Mouse (Mus musculus) lung, postnatal 25 days (tissue): ENCODE measurements around the gene Slain2.
"Not testable (repeated sequence)": the region's sequence is repeated elsewhere in the genome, so short reads cannot be mapped to it uniquely, and the experiment has no call there.

Experiments used
- DNase-seq: peaks from one replicate; pipeline ENCODE4 v3.0.0; 2022; ENCODE audit warnings: low spot score

The Slain2 gene

DNA sequence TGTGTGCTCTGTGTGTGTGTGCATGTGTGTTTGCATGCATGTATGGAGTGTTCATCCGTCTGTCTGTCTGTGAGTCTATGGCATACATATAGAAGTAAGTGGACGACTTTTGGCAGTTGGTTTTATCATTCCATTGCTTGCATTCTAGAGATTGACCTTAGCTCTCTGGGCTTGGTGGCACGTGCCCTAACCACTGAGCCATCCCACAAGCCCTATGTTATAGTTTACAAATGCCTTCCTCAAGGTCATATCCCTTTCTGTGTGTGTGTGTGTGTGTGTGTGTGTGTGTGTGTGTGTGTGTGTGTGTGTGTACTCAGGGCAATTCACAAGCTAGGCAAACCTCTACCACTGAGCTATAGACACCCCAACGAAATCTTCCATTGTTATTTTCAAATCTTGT lies 12.2 kb upstream of the Slain2 start:
- no peak for DNase-seq

DNA sequence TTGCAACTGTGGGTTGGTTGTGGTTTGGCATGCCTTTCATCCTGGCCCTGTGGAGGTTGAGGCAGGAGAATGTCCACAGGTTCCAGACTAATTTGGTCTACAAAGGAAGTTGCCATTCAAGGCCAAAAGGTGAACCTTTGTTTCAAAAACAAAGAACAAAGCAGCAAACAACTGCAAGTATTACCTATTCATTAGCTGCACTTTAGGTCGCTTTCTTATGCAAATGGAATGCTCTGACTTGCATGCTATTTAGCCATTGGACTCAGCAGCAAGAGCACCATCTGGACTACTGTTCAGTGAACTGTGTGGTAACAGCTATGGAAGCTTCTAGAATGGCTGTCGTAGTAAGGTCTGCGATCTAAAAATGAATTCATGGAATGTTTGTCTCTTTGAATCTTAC lies 11.8 kb upstream of the Slain2 start:
- no peak for DNase-seq

DNA sequence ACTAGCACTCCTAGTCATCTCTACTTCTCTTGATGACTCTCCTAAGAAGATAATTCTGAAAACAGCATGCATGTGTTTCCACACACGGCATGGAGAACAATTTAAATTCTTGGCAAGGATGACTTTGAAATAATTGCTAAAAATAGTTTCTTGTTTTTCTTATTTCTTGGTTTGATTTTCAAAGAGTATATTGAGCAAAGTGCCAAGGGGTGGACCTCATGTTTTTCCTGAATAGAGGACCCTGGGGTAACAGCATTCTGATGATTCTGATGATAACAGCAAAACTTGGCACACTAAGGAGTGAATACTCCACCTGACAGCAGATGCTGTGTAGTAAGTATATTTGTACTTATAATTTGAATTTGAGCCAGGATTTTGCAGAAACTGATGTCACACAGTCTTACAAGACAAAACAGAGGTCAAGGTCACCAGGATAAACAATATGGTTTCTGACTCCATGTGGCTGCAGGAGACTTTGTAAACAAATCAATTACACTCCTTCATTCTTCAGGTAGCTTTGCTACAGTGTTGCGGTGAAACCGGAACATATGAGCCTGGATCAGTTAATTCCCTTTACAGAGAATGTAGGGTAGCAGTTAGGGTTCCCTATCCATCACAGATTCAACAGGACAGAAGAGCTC lies 11.1 kb upstream of the Slain2 start:
- DNase-seq: no peak

DNA sequence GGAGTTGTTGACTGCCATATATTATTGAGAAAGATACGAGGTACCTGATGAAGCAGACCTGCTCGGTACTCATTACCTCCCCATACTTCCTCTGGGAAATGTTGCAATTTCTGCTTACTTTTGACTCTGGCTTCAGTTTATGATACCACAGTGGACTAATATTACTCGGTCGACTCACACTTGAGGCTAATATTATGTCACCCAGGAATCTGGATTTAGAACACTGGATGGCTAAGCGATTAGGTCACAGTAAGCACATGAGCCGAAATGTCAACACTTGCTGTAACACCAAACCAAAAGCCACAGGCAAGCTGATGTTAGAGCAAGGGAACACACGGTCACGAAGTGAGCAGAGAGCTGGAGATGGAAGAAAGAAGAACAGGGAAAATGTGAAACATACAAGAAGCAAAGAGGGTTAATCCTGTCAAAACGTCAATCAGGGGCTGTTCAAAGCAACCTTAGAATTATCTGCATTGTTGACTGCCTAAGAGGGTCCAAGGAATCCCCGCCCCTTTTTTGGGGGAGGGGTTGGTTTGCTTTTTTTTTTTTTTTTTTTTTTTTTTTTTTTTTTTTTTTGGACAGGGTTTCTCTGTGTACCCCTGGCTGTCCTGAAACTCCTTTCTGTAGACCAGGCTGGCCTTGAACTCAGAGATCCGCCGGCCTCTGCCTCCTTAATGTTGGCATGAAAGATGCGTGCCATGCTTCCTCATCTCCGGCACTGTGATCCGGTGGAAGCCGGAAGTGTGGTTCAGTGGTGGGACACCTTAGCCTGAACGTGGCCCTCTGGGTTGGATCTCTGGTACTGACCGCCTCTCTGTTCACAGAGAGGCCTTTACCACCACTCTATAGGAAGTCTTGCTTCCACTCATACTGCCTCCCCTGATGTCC lies 9.0 kb upstream of the Slain2 start:
- peak; percentile 81 for DNase-seq

DNA sequence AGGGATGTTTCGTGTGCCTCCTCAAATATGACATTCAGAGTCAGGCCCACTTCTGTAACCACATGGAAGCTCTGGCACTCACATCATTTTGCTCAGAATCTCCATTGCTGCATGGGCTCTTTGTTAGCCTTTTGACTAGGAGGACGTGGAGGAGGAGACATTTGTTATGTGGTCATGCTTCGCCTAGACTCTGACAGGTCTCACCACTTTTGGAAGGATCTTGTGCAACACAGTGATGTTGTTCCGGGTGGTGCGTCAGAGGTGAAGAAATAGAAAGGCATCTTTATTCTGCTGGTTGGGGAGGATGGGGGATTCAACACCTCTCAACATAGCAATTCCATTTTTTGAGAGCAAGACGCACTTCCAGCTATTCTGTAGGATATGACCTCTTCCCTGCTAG lies 6.7 kb upstream of the Slain2 start:
- peak; percentile 31 for DNase-seq

DNA sequence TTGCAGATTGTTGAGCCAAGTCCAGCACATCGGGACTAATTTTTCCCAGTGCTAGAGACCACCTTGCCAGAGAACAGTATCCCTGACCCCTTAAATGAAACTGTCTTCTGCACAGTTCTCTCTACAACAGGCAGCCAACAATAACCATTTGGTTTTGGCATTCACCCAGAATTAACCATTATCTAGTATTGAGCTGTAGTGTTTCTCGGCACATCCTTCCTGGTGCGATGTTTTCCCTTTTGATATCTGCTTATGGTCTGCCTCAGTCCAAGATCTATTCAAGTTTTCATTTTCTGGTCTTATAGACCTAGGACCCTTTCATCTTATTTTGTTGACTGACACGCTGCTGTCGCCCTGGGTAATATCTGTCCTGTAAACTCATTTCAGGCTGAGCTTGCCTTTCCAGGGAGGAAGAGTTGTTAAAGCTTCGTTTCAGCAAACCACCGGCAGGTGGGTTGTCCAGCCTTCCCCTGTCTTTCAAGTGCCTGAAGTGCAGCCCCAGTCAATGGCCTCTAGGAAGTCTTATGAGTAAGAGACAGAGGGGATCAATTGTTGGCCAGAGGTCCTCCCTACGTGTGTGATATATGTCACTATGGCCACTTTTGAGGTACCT lies 5.7 kb upstream of the Slain2 start:
- no peak for DNase-seq

DNA sequence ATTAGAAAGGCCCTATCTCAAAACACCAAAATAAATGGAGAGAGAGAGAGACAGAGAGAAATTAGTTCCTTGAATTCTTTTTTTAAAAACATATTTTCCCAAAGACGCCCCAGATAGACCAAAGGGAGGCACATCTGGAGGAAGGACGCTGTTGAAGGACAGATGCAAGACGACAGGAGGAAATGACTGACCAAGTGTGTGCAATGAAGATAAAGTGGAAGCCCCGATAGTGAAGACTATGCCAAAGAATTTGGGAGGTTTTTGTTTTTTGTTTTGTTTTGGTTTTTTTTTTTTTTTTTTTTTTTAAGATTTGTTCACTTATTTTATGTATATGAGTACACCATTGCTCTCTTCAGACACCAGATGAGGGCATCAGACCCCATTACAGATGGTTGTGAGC lies 4.7 kb upstream of the Slain2 start:
- no peak for DNase-seq

DNA sequence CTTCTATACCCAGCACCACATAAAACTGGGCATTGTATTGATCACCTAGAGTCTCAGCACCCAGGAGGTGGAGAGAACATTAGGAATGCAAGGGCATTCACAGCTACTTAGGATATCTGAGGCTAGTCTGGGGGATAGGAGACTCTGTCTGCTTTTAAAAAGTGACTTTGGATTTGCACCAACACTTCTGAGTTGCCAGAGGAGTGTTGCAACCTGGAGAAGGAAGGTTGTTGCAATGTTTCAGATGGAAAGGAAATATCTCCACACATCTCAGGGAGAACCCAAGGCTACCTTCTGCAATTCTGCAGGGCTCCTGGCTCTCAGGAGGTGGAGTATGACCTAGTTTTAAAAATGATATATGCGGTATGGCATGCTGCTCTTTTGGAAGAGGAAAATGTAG lies 3.7 kb upstream of the Slain2 start:
- DNase-seq: peak; percentile 31

DNA sequence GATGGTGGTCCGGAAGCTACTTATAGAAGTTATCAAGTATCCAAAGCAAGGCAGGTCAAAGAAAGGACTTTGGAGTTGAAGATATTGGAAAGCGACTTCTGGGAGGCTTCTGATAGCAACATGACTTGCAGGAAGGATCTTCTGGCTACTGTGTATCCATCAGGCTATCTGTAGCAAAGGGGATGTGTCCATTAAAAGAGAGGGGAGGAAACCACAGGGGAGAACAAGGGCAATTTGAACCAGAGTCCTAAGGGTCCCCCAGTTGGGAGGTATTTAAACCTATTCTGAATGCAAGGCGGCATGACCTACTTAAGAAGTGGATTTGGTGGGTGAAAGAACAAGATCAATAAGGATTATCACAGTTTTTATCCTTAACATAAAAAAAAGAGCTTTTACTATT lies 2.8 kb upstream of the Slain2 start:
- no peak for DNase-seq

DNA sequence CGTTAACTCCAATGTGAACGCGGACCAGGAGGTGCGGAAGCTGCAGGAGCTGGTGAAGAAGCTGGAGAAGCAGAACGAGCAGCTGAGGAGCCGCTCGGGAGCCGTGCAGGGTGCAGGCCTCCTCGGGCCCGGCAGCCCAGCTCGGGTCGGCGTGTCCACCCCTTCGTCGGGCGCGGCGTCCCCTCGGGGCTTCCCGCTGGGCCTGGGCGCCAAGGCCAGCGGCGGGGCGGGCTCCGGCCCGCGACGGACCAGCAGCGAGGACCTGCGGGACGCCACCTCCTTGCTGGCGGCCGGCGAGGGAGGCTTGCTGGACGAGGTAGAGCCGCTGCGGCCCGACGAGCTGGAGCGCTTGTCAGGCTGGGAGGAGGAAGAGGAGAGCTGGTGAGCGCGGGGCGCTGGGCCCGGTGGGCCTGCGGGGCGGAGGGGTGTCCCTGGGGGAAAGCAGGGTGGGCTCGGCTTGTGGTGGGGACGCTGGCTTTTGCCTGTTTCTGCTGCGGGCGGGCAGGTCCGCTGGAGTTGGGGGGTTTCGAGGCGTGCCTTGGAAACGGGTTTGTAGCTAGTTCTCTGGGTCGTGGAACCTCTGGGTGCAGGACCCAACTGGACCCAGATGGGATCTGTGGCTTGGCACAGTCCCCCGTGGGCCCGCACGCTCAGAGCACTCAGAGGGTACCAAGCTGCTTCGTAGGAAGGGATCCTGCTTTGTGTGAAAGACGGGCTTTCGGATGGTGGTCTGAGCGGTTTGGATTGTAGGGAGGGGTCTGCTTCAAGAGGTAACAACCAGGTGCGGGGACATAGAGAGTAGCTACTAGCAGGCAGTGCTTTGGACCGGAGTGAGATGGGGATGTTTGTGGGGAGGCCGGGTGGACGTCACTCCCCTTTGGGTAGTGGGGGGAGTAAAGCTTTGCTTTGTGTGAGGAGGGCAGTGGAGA lies 793 bp downstream of the Slain2 start:
- DNase-seq: no peak

DNA sequence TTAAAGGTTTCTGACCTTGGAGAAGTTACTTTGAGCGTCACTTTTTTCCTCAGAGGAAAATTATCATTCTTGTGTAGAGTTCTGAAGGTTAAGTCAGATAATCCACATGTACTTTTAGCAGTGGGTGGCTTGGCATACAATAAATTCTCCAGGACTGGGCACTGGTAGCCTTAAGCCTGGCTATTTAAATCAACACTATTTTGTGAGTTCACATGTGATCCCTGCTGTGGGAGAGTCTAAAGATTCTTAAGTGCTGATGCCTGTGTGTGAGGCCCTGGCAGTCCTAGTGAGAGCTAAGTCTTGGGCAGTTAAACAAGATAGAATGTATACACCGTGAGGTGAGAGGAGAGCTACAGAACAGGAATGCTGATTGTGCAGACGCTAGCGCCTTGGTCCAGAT lies 1.9 kb downstream of the Slain2 start:
- no peak for DNase-seq

DNA sequence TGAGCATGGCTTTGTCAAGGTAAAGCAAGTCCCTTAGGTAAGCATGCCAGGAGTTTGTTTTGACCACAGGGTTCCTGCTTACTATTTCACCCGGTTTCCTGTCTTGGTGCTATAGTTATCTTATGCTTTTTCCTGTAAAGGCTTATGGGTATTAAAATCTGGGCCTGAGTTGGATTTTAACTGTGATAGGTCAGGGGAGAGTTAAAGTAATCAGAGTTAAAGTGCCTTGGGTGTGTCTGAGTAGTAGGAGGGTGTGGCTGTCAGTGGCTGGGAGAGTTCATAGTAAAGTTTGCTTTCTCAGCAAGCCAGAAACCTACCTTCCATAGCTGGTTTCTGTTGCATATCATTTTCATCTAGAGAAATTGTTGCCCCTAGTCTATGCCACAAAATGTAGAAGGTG lies 2.7 kb downstream of the Slain2 start:
- peak; percentile 38 for DNase-seq

DNA sequence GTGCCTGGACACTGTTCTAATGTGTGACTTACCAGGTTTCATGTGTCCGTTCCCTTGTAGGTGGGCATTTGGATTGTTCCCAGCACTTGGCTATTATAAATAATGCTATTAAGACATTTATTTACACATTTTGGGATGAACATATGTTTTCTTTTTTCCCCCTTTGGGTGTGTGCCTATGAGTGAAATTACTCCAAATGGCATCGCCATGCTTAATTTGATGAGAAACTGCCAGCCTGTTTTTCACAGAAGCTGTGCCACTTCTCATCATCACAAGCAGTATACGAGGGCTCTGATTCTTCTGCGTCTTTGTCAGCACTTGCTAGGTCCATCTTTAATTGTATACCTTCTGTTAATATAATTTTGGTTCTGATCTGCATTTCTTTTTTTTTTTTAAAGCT lies 6.3 kb downstream of the Slain2 start:
- no peak for DNase-seq

DNA sequence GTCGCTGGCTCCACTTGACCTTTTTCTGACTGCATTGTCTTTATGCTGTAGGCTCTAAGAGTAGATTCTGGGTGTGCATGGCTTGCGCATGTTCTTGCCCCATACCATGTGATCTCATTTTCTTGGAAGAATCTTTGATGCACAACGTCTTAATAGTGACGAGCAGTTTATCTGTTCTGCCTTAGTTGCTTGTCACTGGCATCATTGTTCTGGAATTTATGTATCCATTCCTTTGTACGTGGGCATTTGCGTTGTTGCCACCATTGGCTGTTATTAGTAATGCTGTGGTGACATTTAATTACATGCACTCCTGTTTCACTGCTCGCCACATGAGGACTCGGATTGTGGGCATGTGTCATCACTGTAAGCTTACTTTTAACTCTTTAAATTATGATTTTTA lies 7.1 kb downstream of the Slain2 start:
- DNase-seq: no peak

DNA sequence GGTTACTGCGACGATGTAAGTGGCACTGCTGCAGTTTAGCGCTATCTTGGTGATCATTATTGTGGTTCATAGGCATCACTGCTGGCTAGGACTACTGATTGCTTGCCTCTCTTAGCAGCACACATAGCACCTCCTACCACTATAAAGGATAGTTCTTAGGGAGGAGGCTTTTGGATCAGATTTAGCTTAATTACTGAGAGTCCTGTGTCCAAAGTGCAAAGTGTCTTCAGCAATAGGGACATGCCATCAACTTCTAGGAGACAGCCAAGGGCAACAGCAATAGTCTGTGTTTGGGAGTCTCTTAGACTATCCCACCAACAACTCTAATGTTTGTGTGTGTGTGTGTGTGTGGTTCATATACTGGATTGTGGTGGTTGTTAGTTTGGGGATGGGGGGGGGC lies 8.7 kb downstream of the Slain2 start:
- DNase-seq: no peak

DNA sequence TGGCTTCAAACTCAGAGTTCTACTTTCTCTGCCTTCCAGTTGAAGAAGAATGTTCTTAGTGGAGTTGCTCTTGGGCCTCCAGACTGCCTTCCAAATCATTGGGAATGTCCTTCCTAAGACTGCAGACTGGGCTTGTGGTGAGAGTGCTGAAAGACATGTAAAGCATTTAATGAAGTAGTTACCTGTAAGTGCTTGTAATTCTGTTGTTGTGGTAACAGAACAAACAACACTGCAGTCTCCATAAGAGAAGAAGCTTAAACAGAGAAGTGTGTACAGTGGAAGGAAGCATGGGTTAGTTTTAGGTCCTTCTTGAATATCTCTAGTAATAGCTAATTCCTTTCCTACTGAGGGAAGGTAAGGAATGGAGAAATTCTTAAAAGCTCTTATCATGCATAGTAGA lies 13.0 kb downstream of the Slain2 start:
- DNase-seq: peak; percentile 53

DNA sequence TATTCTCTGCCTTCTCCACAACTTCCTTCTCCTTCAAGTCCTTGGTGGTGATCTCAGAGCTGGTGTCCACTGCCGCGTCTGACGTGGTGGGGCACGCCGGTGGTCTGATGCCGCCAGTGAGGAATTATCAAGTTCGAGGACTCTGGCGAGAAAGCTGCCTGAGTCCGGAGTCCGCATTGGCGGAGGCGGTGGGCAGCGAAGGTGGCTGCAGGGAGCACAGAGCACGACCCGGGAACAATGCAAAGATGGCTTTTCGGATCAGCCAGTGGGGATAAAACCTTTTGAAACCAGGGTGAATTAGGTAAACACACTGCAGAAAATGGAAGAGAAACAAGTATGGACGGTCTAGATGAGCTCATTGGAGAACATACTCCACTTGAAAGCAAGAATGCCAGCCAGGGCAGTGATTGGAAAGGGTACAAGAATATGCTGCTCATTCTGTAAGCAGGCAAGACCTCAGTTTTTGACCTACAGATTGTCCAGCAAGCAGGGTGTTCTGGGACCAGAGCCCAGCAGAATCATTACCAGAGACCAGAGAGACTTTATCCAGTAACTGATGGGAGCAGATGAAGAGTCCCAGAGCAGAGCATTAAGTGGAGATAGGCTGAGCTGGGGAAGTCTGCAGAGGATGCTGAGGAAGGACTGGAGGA lies 19.0 kb downstream of the Slain2 start:
- no peak for DNase-seq

DNA sequence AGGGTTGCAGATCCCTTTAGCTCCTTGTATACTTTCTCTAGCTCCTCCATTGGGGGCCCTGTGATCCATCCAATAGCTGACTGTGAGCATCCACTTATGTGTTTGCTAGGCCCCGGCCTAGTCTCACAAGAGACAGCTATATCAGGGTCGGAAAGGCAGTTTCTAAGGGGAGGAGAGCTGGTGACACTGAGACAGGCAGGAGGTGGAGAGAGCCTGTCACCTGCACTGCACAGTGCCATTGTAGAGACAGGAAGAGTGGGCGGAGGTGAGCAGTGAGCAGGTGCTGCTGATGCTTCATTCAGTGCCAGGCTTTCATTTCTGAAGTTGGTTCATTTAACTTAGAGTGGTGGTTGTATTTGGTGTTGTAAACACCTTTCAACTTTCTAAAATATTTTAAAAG lies 24.3 kb downstream of the Slain2 start:
- DNase-seq: not testable (repeated sequence)

DNA sequence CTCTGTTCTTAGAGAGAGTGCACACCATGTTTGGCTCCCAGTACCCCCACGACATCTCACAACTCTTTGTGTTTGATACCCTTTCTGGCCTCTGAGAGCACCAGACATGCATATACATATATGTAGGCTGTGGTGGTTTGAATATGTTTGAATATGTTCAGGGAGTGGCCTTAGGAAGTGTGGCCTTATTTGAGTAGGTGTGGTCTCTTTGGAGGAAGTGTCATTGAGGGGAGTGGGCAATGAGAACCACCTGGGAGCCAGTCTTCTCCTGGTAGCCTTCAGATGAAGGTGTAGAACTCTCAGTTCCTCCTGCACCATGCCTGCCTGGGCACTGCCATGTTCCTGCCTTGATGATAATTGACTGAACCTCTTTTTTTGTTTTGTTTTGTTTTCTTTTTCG lies 25.2 kb downstream of the Slain2 start:
- no peak for DNase-seq

DNA sequence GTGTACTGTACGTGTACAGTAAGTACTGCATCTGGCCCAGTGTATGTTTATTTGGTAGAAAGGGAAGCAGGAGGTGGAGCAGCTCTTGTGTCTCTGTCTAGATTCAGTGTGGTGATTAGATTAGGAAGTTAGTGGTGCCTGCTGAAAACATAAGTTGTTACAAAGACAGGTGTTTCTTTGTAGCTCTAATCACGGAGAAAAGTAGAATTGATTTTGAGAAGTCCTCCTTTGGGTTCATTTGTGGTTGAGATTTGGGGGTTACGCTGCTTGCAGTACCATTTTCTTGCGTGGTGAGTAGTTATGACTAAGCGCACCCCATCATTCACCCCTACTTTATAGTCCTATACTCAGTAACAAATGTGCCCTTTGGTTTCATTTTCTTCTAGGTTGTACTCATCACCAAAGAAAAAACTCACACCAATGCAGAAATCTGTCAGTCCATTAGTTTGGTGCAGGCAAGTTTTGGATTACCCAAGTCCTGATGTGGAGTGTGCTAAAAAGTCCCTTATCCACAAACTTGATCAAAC lies 26.9 kb downstream of the Slain2 start:
- DNase-seq: no peak

DNA sequence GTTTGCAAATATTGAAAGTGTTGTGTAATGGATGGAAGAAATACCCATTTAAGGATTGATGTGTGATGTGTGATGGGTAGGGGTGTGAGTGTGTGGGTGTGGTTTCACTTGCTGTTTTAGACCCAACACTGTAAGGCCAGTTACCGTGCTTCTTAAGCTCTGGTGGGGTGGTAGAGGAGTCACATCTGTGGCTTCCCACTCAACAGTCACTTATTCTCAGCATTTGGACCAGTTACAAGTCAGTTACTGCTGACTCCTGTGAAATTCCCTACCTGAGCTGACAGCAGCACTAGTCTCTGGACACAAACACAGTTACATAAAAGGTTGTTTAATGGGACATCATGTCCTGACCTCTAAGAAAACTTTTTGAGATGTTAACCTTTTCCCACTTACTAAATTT lies 34.0 kb downstream of the Slain2 start:
- DNase-seq: no peak
